ENCODE assay signal across 22 mouse cellular contexts in genomic region chr5:63876081-63876480, GRCm38 (mm10).
DNase-seq lines count a peak whose midpoint lies in the region; ATAC-seq and TF ChIP-seq lines count a peak whose summit lies in the region.
"Had no signal": no experiment of that assay in that cellular context is flagged by ENCODE, and none has a peak within 500 bp of the region (broad histone marks: within the 10 kb centered on the region; RNA-seq: fewer than 3 reads in every experiment).

No protein-coding gene starts in this region.

- POLR2A ChIA-PET in Patski (lab: Charles Lee), result no interaction called here

- H3K4me1 ChIP-seq in kidney, postnatal 0 days (replicated peaks; ENCODE audit: insufficient read depth, low read length), result peaks cover 2% of the 10 kb centered on the region; the same call in 1 of the 2 replicates
- H3K4me1 ChIP-seq: heart, embryonic 10.5 days had no signal

- whole genome bisulfite sequencing in kidney, postnatal 0 days, result 64% methylated on average over 4 of the region's 4 CpGs

- no peak for ATAC-seq in Patski
- no peak for ATAC-seq in kidney, postnatal 0 days (replicated peaks; ENCODE audit: low FRiP score, low read depth)
- ATAC-seq: activated CD4-positive, CD25-positive, alpha-beta regulatory T cell, adult 4 months; forebrain, embryonic 16.5 days had no signal

- TF ChIP-seq CTCF in Patski (IDR thresholded peaks at IDR 0.05), result no peak
- TF ChIP-seq CTCF in kidney, postnatal 0 days (IDR thresholded peaks at IDR 0.05; ENCODE audit: low read depth), result no peak

- peak overlapping the region; percentile 60 for H3K27ac ChIP-seq in kidney, postnatal 0 days
- H3K27ac ChIP-seq: embryonic facial prominence, embryonic 13.5 days; forebrain, embryonic 12.5 days; heart, embryonic 10.5 days; hindbrain, embryonic 12.5 days had no signal

- no peaks in the 10 kb centered on the region for H3K9me3 ChIP-seq in kidney, postnatal 0 days (replicated peaks; ENCODE audit: low read length)
- H3K9me3 ChIP-seq: embryonic facial prominence, embryonic 13.5 days; forebrain, embryonic 12.5 days; heart, embryonic 10.5 days; hindbrain, embryonic 12.5 days had no signal

- in situ Hi-C loops in Patski (cut with MboI; ENCODE audit: low pct_unique_long_range_greater_than_20kb), result loop anchor here (25.0 kb wide), 1 partner anchor 939 kb away; no protein-coding TSS in a partner anchor

- CTCF ChIA-PET in Patski (lab: Charles Lee), result interaction anchor here (1.6 to 3.2 kb wide), 2 partner anchors 11 to 194 kb away, joined by 4 to 21 read pairs; no protein-coding TSS in a partner anchor

- DNase-seq in Patski (ENCODE audit: low read depth, low spot score), result peak; percentile 41
- peak; percentile 56 to 59 for DNase-seq in kidney, adult 8-10 months
- DNase-seq in kidney, postnatal 0 days (ENCODE audit: low spot score), result no peak
- DNase-seq in kidney, postnatal 36 days, result peak; percentile 49 to 59
- no peak for DNase-seq in thymus, postnatal 10 days (ENCODE audit: low spot score in 2 of 2)
- DNase-seq in urinary bladder, postnatal 14 days (ENCODE audit: low spot score), result no peak
- DNase-seq in thymus, postnatal 0 days (ENCODE audit: low spot score), result no peak
- DNase-seq: adrenal gland, adult 8-10 months; adrenal gland, postnatal 36 days; cerebellum, adult 11 months; cerebellum, adult 8-10 months; cerebellum, postnatal 14 days; gastrocnemius, postnatal 10 days; heart, adult 18-20 months; heart, postnatal 10 days; heart, postnatal 4 days had no signal

- no peak overlapping the region for H3K9ac ChIP-seq in kidney, postnatal 0 days (ENCODE audit: low read depth, low read length)
- H3K9ac ChIP-seq: embryonic facial prominence, embryonic 13.5 days; forebrain, embryonic 12.5 days; hindbrain, embryonic 12.5 days had no signal

- no peak overlapping the region for H3K4me3 ChIP-seq in kidney, postnatal 0 days (replicated peaks; ENCODE audit: low read depth, low read length)
- H3K4me3 ChIP-seq: embryonic facial prominence, embryonic 13.5 days; forebrain, embryonic 12.5 days; heart, embryonic 10.5 days; hindbrain, embryonic 12.5 days had no signal

- H3K4me2 ChIP-seq in kidney, postnatal 0 days (ENCODE audit: low read length), result no peak overlapping the region
- H3K4me2 ChIP-seq: embryonic facial prominence, embryonic 13.5 days; forebrain, embryonic 12.5 days; hindbrain, embryonic 12.5 days had no signal

- H3K36me3 ChIP-seq in kidney, postnatal 0 days (ENCODE audit: insufficient read depth, low read length), result no peaks in the 10 kb centered on the region
- H3K36me3 ChIP-seq: embryonic facial prominence, embryonic 13.5 days; forebrain, embryonic 12.5 days; heart, embryonic 10.5 days; hindbrain, embryonic 12.5 days had no signal

- no peaks in the 10 kb centered on the region for H3K27me3 ChIP-seq in Patski
- H3K27me3 ChIP-seq in kidney, postnatal 0 days (ENCODE audit: insufficient read depth, low read length), result no peaks in the 10 kb centered on the region
- H3K27me3 ChIP-seq: embryonic facial prominence, embryonic 13.5 days; forebrain, embryonic 12.5 days had no signal

Comparison
In these comparisons a context has a peak if more than half of its experiments do, and no peak if none do; other contexts are left out.
1. DNase-seq: peak in Patski (single experiment), kidney, adult 8-10 months (2 of 2) and kidney, postnatal 36 days (2 of 2); none in kidney, postnatal 0 days (single experiment), thymus, postnatal 10 days (0 of 2), urinary bladder, postnatal 14 days (single experiment) and thymus, postnatal 0 days (single experiment).